Mouse (Mus musculus): ENCODE measurements around the gene Morc2a. TPM values are rescaled to one million over a fixed set of nuclear protein-coding genes. Genes with fewer than 3 reads are reported as not detected.
A peak's percentile ranks its signal among the peaks of the same experiment; 100 is the strongest.

Gene Morc2a
- polyA plus RNA-seq, 1 experiment from 2014 or later: 35.7 TPM

GRCm38 (mm10) chr11:3650141-3650540 lies 1.1 kb downstream of the Morc2a start:
- H3K27ac ChIP-seq: no peak overlapping the region
- H3K4me1 ChIP-seq: peaks cover 14% of the 10 kb centered on the region
- no peak for ATAC-seq (ENCODE audit: insufficient number of reproducible peaks, insufficient read depth, low FRiP score, low TSS enrichment, low read depth)
- WGBS: 96% methylated on average over 6 of the region's 6 CpGs
- peaks cover 17% of the 10 kb centered on the region for H3K9me3 ChIP-seq
- H3K4me2 ChIP-seq: peak overlapping the region; percentile 81
- H3K27me3 ChIP-seq: no peaks in the 10 kb centered on the region
- H3K9ac ChIP-seq: no peak overlapping the region
- H3K36me3 ChIP-seq: peaks cover 39% of the 10 kb centered on the region
- peak overlapping the region; percentile 95 for H3K4me3 ChIP-seq

DNA sequence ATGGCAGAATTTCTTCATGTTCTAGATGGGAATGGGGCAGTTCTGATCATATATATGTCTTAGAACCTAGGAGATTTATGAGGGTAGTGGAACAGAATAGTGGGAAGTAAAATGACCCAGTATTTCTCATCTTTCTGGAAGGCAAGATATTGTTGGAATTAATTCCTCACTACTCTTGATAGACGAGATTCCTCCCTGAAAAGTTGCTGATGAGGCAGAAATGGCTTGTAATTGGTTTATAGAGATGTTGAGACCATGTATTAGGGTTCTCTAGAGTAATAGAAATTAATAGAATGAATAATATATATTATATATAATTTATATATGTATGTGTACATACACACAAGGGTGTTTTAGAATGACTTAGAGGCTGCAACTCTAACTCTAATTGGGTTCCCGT lies 13.0 kb downstream of the Morc2a start:
- Histone ChIP-seq H3K9me3 (no peaks in the 10 kb centered on the region), H3K4me2 (no peak overlapping the region), H3K27me3 (no peaks in the 10 kb centered on the region), H3K4me1 (no peaks in the 10 kb centered on the region), H3K4me3 (no peak overlapping the region), H3K27ac (no peak overlapping the region), H3K36me3 (peaks cover 61% of the 10 kb centered on the region), H3K9ac (no peak overlapping the region)
- ATAC-seq (ENCODE audit: insufficient number of reproducible peaks, insufficient read depth, low FRiP score, low TSS enrichment, low read depth): no peak
- 91% methylated on average over 2 of the region's 2 CpGs for WGBS

DNA sequence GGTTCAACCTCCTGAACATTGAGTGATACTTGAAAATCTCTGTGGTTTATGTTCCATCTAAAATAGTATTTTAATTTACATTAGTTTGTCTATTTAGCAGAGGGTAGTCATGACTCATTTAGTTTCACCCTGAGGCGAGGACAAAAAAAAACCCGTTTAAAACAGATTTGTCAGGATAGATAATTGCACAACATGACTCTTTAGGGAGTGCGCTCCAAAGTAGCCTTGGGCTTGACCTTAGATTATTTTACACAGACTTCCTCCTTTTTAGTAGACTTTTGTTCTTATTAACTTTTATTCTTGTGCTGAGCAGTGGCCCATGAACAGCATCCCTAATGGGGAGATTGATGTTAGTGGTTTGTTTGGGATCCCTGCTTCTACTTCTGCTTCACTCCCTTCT lies 18.5 kb downstream of the Morc2a start:
- H3K4me2 ChIP-seq: no peak overlapping the region
- H3K9me3 ChIP-seq: no peaks in the 10 kb centered on the region
- no peak overlapping the region for H3K27ac ChIP-seq
- no peaks in the 10 kb centered on the region for H3K27me3 ChIP-seq
- no peak overlapping the region for H3K9ac ChIP-seq
- H3K36me3 ChIP-seq: peaks cover 88% of the 10 kb centered on the region
- no peak overlapping the region for H3K4me3 ChIP-seq
- no peaks in the 10 kb centered on the region for H3K4me1 ChIP-seq
- no peak for ATAC-seq (ENCODE audit: insufficient number of reproducible peaks, insufficient read depth, low FRiP score, low TSS enrichment, low read depth)
- 80% methylated on average over 3 of the region's 3 CpGs for WGBS

GRCm38 (mm10) chr11:3668768-3669167 lies 19.8 kb downstream of the Morc2a start:
- Histone ChIP-seq H3K4me2 (no peak overlapping the region), H3K4me3 (no peak overlapping the region), H3K36me3 (peaks cover 91% of the 10 kb centered on the region), H3K27ac (no peak overlapping the region), H3K9ac (no peak overlapping the region), H3K4me1 (no peaks in the 10 kb centered on the region), H3K9me3 (no peaks in the 10 kb centered on the region), H3K27me3 (no peaks in the 10 kb centered on the region)
- WGBS: 90% methylated on average over 2 of the region's 2 CpGs
- ATAC-seq (ENCODE audit: insufficient number of reproducible peaks, insufficient read depth, low FRiP score, low TSS enrichment, low read depth): no peak

DNA sequence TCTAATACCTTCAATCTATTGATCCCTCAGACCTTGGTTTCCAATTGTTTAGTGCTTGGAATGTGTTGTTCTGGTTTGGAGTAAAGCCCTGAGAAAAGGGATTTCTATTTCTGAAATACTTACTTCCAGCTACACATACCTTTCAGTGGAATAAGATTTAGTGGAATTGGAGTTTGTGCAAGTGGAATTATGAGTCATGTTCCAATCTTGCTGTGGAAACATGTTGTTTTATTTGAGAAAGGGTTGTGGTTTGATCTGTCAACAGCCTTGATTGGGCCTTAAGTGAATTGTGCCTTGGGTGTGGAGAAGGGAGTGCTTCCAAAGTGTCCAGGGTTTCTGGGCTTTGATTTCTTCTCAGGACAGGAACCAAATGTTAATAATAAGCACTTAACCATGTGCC lies 20.9 kb downstream of the Morc2a start:
- ATAC-seq (ENCODE audit: insufficient number of reproducible peaks, insufficient read depth, low FRiP score, low TSS enrichment, low read depth): no peak
- peaks cover 91% of the 10 kb centered on the region for H3K36me3 ChIP-seq

GRCm38 (mm10) chr11:3671000-3671628 lies 22.1 kb downstream of the Morc2a start:
- no peak for ATAC-seq (ENCODE audit: insufficient number of reproducible peaks, insufficient read depth, low FRiP score, low TSS enrichment, low read depth)
- Histone ChIP-seq H3K36me3 (peaks cover 94% of the 10 kb centered on the region), H3K4me1 (no peaks in the 10 kb centered on the region), H3K27me3 (no peaks in the 10 kb centered on the region), H3K4me3 (no peak overlapping the region), H3K27ac (no peak overlapping the region), H3K9ac (no peak overlapping the region), H3K4me2 (no peak overlapping the region), H3K9me3 (no peaks in the 10 kb centered on the region)
- WGBS: 100% methylated on average over 1 of the region's 1 CpGs

More for the DNA sequence above, 20.9 kb downstream of the Morc2a start:
- H3K4me1 ChIP-seq: no peaks in the 10 kb centered on the region
- no peak overlapping the region for H3K9ac ChIP-seq
- H3K27ac ChIP-seq: no peak overlapping the region
- no peaks in the 10 kb centered on the region for H3K27me3 ChIP-seq
- H3K4me3 ChIP-seq: no peak overlapping the region
- no peak overlapping the region for H3K4me2 ChIP-seq
- no peaks in the 10 kb centered on the region for H3K9me3 ChIP-seq

- Histone ChIP-seq H3K9ac (no peak overlapping the region), H3K4me1 (no peaks in the 10 kb centered on the region), H3K9me3 (no peaks in the 10 kb centered on the region), H3K36me3 (peaks cover 96% of the 10 kb centered on the region), H3K4me2 (no peak overlapping the region), H3K4me3 (no peak overlapping the region), H3K27me3 (no peaks in the 10 kb centered on the region), H3K27ac (no peak overlapping the region)
- no peak for ATAC-seq (ENCODE audit: insufficient number of reproducible peaks, insufficient read depth, low FRiP score, low TSS enrichment, low read depth)
- 79% methylated on average over 4 of the region's 4 CpGs for WGBS
Measured at GRCm38 (mm10) chr11:3674545-3674944, 25.6 kb downstream of the Morc2a start.

GRCm38 (mm10) chr11:3676423-3676822 lies 27.4 kb downstream of the Morc2a start:
- H3K9me3 ChIP-seq: no peaks in the 10 kb centered on the region
- no peak overlapping the region for H3K27ac ChIP-seq
- H3K36me3 ChIP-seq: peaks cover 96% of the 10 kb centered on the region
- H3K4me1 ChIP-seq: no peaks in the 10 kb centered on the region
- 96% methylated on average over 5 of the region's 5 CpGs for WGBS
- ATAC-seq (ENCODE audit: insufficient number of reproducible peaks, insufficient read depth, low FRiP score, low TSS enrichment, low read depth): no peak
- H3K27me3 ChIP-seq: no peaks in the 10 kb centered on the region
- no peak overlapping the region for H3K4me3 ChIP-seq
- H3K9ac ChIP-seq: no peak overlapping the region
- H3K4me2 ChIP-seq: no peak overlapping the region

DNA sequence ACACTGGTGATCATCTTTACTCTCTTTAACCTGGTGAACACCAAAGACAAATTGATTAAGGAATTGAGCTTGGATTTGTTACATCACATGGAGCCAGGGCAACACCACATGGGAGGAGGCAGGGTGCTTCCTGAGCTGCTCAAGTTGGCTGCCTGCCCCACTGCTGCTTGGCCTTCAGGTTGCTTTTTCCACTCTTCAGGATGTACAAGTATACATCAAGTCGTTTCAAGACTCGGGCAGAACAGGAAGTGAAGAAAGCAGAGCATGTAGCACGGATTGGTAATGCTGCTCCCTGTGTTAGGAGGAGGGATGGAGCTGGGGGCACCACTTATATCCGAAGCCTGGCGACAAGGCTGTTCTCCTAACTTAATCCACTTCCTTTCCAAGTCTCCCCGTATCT lies 28.2 kb downstream of the Morc2a start:
- 76% methylated on average over 6 of the region's 6 CpGs for WGBS

DNA sequence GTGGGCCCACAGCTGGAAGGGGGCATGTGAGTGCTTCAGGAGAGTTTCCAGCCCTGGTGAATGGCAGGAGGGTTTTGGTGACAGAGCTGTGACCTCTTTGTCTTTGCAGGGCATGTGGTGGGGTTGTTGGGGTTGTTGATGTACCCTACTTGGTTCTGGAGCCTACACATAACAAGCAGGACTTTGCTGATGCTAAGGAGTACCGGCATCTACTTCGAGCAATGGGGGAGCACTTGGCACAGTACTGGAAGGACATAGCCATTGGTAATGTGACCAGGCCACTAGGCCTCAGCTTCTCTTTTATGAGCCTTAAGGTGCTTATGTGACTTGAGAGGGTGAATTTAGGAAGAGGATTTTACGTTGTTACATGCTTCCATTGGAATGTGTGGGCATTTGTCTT lies 30.8 kb downstream of the Morc2a start:
- no peak overlapping the region for H3K9ac ChIP-seq
- no peaks in the 10 kb centered on the region for H3K27me3 ChIP-seq
- ATAC-seq (ENCODE audit: insufficient number of reproducible peaks, insufficient read depth, low FRiP score, low TSS enrichment, low read depth): no peak
- H3K4me3 ChIP-seq: no peak overlapping the region
- H3K4me1 ChIP-seq: no peaks in the 10 kb centered on the region
- peaks cover 90% of the 10 kb centered on the region for H3K36me3 ChIP-seq
- H3K4me2 ChIP-seq: no peak overlapping the region
- H3K9me3 ChIP-seq: no peaks in the 10 kb centered on the region
- H3K27ac ChIP-seq: no peak overlapping the region
- 98% methylated on average over 3 of the region's 3 CpGs for WGBS

More for the DNA sequence above, 28.2 kb downstream of the Morc2a start:
- Histone ChIP-seq H3K27me3 (no peaks in the 10 kb centered on the region), H3K9ac (no peak overlapping the region), H3K36me3 (peaks cover 92% of the 10 kb centered on the region), H3K4me1 (no peaks in the 10 kb centered on the region), H3K9me3 (no peaks in the 10 kb centered on the region), H3K4me3 (no peak overlapping the region), H3K27ac (no peak overlapping the region), H3K4me2 (no peak overlapping the region)
- ATAC-seq (ENCODE audit: insufficient number of reproducible peaks, insufficient read depth, low FRiP score, low TSS enrichment, low read depth): no peak

GRCm38 (mm10) chr11:3683696-3684095 lies 34.7 kb downstream of the Morc2a start:
- no peak overlapping the region for H3K4me3 ChIP-seq
- ATAC-seq (ENCODE audit: insufficient number of reproducible peaks, insufficient read depth, low FRiP score, low TSS enrichment, low read depth): no peak
- no peak overlapping the region for H3K27ac ChIP-seq
- H3K4me2 ChIP-seq: no peak overlapping the region
- H3K27me3 ChIP-seq: no peaks in the 10 kb centered on the region
- no peak overlapping the region for H3K9ac ChIP-seq
- H3K4me1 ChIP-seq: no peaks in the 10 kb centered on the region
- WGBS: 94% methylated on average over 11 of the region's 11 CpGs
- H3K9me3 ChIP-seq: no peaks in the 10 kb centered on the region
- peaks cover 91% of the 10 kb centered on the region for H3K36me3 ChIP-seq

DNA sequence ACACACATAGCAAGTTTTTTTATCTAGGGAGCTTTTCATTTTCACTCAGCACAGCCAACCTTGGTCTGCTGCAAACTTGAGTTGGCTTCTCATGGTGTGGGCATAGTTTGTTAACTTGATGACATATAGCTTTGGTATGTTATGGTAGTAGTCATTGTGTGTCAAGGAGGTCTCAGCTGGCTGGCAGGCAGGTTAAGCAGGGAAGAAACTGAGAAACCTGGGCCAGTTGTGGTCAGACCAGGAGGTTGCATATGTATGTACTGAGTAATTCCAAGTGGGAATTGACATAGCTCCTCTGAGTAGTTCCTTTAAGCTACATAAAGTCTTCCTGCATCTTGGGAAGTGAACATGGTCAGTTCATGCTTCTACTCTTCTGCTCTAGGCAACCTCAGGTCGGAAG lies 35.2 kb downstream of the Morc2a start:
- Histone ChIP-seq H3K9ac (no peak overlapping the region), H3K27me3 (no peaks in the 10 kb centered on the region), H3K4me1 (no peaks in the 10 kb centered on the region), H3K36me3 (peaks cover 91% of the 10 kb centered on the region), H3K27ac (no peak overlapping the region), H3K9me3 (no peaks in the 10 kb centered on the region), H3K4me2 (no peak overlapping the region), H3K4me3 (no peak overlapping the region)
- ATAC-seq (ENCODE audit: insufficient number of reproducible peaks, insufficient read depth, low FRiP score, low TSS enrichment, low read depth): no peak
- WGBS: 96% methylated on average over 1 of the region's 1 CpGs

Measured in embryonic facial prominence, embryonic 13.5 days (tissue).